Mouse (Mus musculus) lung, embryonic 15.5 days (tissue): Measurements from ENCODE around the gene Tmprss13. TPM values are rescaled to one million over a fixed set of nuclear protein-coding genes. Genes with fewer than 3 reads are reported as not detected.
A peak's percentile ranks its signal among the peaks of the same experiment; 100 is the strongest.

Experiments
- ATAC-seq: fragments of 200-750 bp; cut with Nextera tagmentation; 2 replicates; pipeline ENCODE4 v1.8.0; 2017; ENCODE audit warnings: moderate number of reproducible peaks, borderline replicate concordance; ENCODE audit not compliant: low FRiP score, low TSS enrichment; ENCODE audit errors: extremely low read depth
- H3K27ac ChIP-seq: fragments of 300-500 bp; sonication (generic); 2 replicates; pipeline ENCODE4 v1.5.1; 2015; ENCODE audit warnings: moderate library complexity, mild to moderate bottlenecking, inconsistent platforms
- H3K27me3 ChIP-seq: fragments of 300-500 bp; sonication (generic); 2 replicates; pipeline ENCODE4 v1.6.1; 2015; ENCODE audit warnings: inconsistent platforms
- H3K36me3 ChIP-seq: fragments of 300-500 bp; sonication (generic); 2 replicates; pipeline ENCODE4 v1.6.1; 2015; ENCODE audit warnings: inconsistent platforms
- H3K4me1 ChIP-seq: fragments of 300-500 bp; sonication (generic); 2 replicates; pipeline ENCODE4 v1.6.1; 2015; ENCODE audit warnings: inconsistent platforms
- H3K4me2 ChIP-seq: fragments of 300-500 bp; sonication (generic); 2 replicates; pipeline ENCODE4 v1.6.1; 2015; ENCODE audit warnings: inconsistent platforms, mild to moderate bottlenecking, moderate library complexity
- H3K4me3 ChIP-seq: fragments of 300-500 bp; sonication (generic); 2 replicates; pipeline ENCODE4 v1.5.1; 2015; ENCODE audit warnings: mild to moderate bottlenecking, inconsistent platforms
- H3K9ac ChIP-seq: fragments of 300-500 bp; sonication (generic); 2 replicates; pipeline ENCODE4 v1.6.1; 2015; ENCODE audit warnings: inconsistent platforms
- H3K9me3 ChIP-seq: fragments of 300-500 bp; sonication (generic); 2 replicates; pipeline ENCODE4 v1.6.1; 2016; ENCODE audit warnings: inconsistent platforms
- WGBS: fragments of 180-500 bp; shearing (Covaris S2); methylation state at CpG from one replicate; pipeline ENCODE4 v1.1.7; 2015; 5-methylcytosine and 5-hydroxymethylcytosine counted together
- polyA plus RNA-seq: library from polyadenylated mRNA; unstranded; fragments of >200 nt; fragmentation: Nextera tagmentation; extraction: Ambion mirVana; gene quantifications from 2 replicates; pipeline ENCODE4 v1.2.1, GENCODE M21; 2015

Gene Tmprss13
- polyA plus RNA-seq: 0.28 and 0.37 TPM in 2 replicates

- H3K4me1 ChIP-seq: peaks cover 13% of the 10 kb centered on the region
- no peak within 1 kb of the TSS for H3K9ac ChIP-seq
- no peaks in the 10 kb centered on the region for H3K36me3 ChIP-seq
- H3K4me3 ChIP-seq: no peak within 1 kb of the TSS
- no peaks in the 10 kb centered on the region; the same call in 1 of the 2 replicates for H3K27me3 ChIP-seq
- no peak within 1 kb of the TSS for H3K4me2 ChIP-seq
- H3K27ac ChIP-seq: no peak within 1 kb of the TSS
- no peak for ATAC-seq
- no peaks in the 10 kb centered on the region for H3K9me3 ChIP-seq
- WGBS: 14% methylated on average over 14 of the region's 14 CpGs
Measured at GRCm38 (mm10) chr9:45318855-45319254, at the start of gene Tmprss13. Gene Tmprss13 (plus strand): TSS chr9:45319100.

GRCm38 (mm10) chr9:45272213-45272612, 46.7 kb upstream of the Tmprss13 start:
- no peaks in the 10 kb centered on the region for H3K9me3 ChIP-seq
- no peak overlapping the region for H3K4me2 ChIP-seq
- peaks cover 32% of the 10 kb centered on the region for H3K27me3 ChIP-seq
- no peaks in the 10 kb centered on the region for H3K36me3 ChIP-seq
- 34% methylated on average over 5 of the region's 5 CpGs for WGBS
- no peak overlapping the region for H3K9ac ChIP-seq
- peaks cover 6% of the 10 kb centered on the region for H3K4me1 ChIP-seq
- no peak overlapping the region for H3K4me3 ChIP-seq
- ATAC-seq: no peak
- no peak overlapping the region for H3K27ac ChIP-seq

GRCm38 (mm10) chr9:45274218-45274617, 44.7 kb upstream of the Tmprss13 start:
- no peak overlapping the region for H3K9ac ChIP-seq
- no peaks in the 10 kb centered on the region for H3K9me3 ChIP-seq
- H3K36me3 ChIP-seq: no peaks in the 10 kb centered on the region
- 77% methylated on average over 4 of the region's 4 CpGs for WGBS
- no peak overlapping the region for H3K4me2 ChIP-seq
- peaks cover 12% of the 10 kb centered on the region for H3K27me3 ChIP-seq
- no peak for ATAC-seq
- no peaks in the 10 kb centered on the region for H3K4me1 ChIP-seq
- no peak overlapping the region for H3K4me3 ChIP-seq
- H3K27ac ChIP-seq: no peak overlapping the region

- 93% methylated on average over 2 of the region's 2 CpGs for WGBS
- Histone ChIP-seq H3K9ac (no peak overlapping the region), H3K36me3 (no peaks in the 10 kb centered on the region), H3K4me3 (no peak overlapping the region), H3K4me2 (no peak overlapping the region), H3K4me1 (no peaks in the 10 kb centered on the region), H3K27me3 (peaks cover 8% of the 10 kb centered on the region), H3K27ac (no peak overlapping the region), H3K9me3 (no peaks in the 10 kb centered on the region)
- no peak for ATAC-seq
Measured at GRCm38 (mm10) chr9:45274635-45275034, 44.3 kb upstream of the Tmprss13 start.

- ATAC-seq: no peak
- 40% methylated on average over 3 of the region's 3 CpGs for WGBS
- no peaks in the 10 kb centered on the region for H3K36me3 ChIP-seq
- H3K4me2 ChIP-seq: no peak overlapping the region
- no peaks in the 10 kb centered on the region for H3K9me3 ChIP-seq
- H3K27ac ChIP-seq: no peak overlapping the region
- no peaks in the 10 kb centered on the region for H3K27me3 ChIP-seq
- no peaks in the 10 kb centered on the region for H3K4me1 ChIP-seq
- no peak overlapping the region for H3K9ac ChIP-seq
- H3K4me3 ChIP-seq: no peak overlapping the region
Measured at GRCm38 (mm10) chr9:45280059-45280458, 38.8 kb upstream of the Tmprss13 start.

- H3K4me2 ChIP-seq: no peak overlapping the region
- 75% methylated on average over 3 of the region's 3 CpGs for WGBS
Measured at GRCm38 (mm10) chr9:45280891-45281290, 38.0 kb upstream of the Tmprss13 start.

GRCm38 (mm10) chr9:45282466-45282865, 36.4 kb upstream of the Tmprss13 start:
- H3K27me3 ChIP-seq: no peaks in the 10 kb centered on the region
- no peak overlapping the region for H3K27ac ChIP-seq
- ATAC-seq: no peak
- H3K9me3 ChIP-seq: no peaks in the 10 kb centered on the region
- no peaks in the 10 kb centered on the region for H3K4me1 ChIP-seq
- H3K36me3 ChIP-seq: no peaks in the 10 kb centered on the region
- no peak overlapping the region for H3K4me3 ChIP-seq
- 78% methylated on average over 5 of the region's 5 CpGs for WGBS
- no peak overlapping the region for H3K9ac ChIP-seq
- no peak overlapping the region for H3K4me2 ChIP-seq

More at GRCm38 (mm10) chr9:45280891-45281290, 38.0 kb upstream of the Tmprss13 start:
- no peak overlapping the region for H3K9ac ChIP-seq
- H3K9me3 ChIP-seq: no peaks in the 10 kb centered on the region
- no peaks in the 10 kb centered on the region for H3K36me3 ChIP-seq
- H3K4me3 ChIP-seq: no peak overlapping the region
- H3K27ac ChIP-seq: no peak overlapping the region
- no peak for ATAC-seq
- H3K4me1 ChIP-seq: no peaks in the 10 kb centered on the region
- no peaks in the 10 kb centered on the region for H3K27me3 ChIP-seq

- no peaks in the 10 kb centered on the region for H3K36me3 ChIP-seq
Measured at GRCm38 (mm10) chr9:45291481-45292168, 27.3 kb upstream of the Tmprss13 start.

GRCm38 (mm10) chr9:45294210-45295011, 24.5 kb upstream of the Tmprss13 start:
- 33% methylated on average over 10 of the region's 10 CpGs for WGBS
- no peak overlapping the region for H3K4me2 ChIP-seq

More at GRCm38 (mm10) chr9:45291481-45292168, 27.3 kb upstream of the Tmprss13 start:
- H3K9me3 ChIP-seq: no peaks in the 10 kb centered on the region
- no peak overlapping the region for H3K4me2 ChIP-seq
- ATAC-seq: no peak
- no peaks in the 10 kb centered on the region for H3K4me1 ChIP-seq
- no peak overlapping the region for H3K4me3 ChIP-seq
- WGBS: 80% methylated on average over 11 of the region's 11 CpGs
- no peak overlapping the region for H3K9ac ChIP-seq
- H3K27ac ChIP-seq: no peak overlapping the region
- H3K27me3 ChIP-seq: no peaks in the 10 kb centered on the region

GRCm38 (mm10) chr9:45299231-45300006, 19.5 kb upstream of the Tmprss13 start:
- no peak for ATAC-seq

More at GRCm38 (mm10) chr9:45294210-45295011, 24.5 kb upstream of the Tmprss13 start:
- no peaks in the 10 kb centered on the region for H3K9me3 ChIP-seq
- H3K4me3 ChIP-seq: no peak overlapping the region
- H3K36me3 ChIP-seq: no peaks in the 10 kb centered on the region
- no peak overlapping the region for H3K27ac ChIP-seq
- no peak overlapping the region for H3K9ac ChIP-seq
- no peak for ATAC-seq
- H3K4me1 ChIP-seq: no peaks in the 10 kb centered on the region
- no peaks in the 10 kb centered on the region for H3K27me3 ChIP-seq

GRCm38 (mm10) chr9:45300422-45301104, 18.3 kb upstream of the Tmprss13 start:
- Histone ChIP-seq H3K36me3 (no peaks in the 10 kb centered on the region), H3K27me3 (no peaks in the 10 kb centered on the region), H3K4me2 (peak overlapping the region; percentile 58), H3K4me3 (peak overlapping the region; percentile 32), H3K4me1 (peaks cover 6% of the 10 kb centered on the region; the same call in 1 of the 2 replicates), H3K9ac (no peak overlapping the region), H3K27ac (no peak overlapping the region), H3K9me3 (no peaks in the 10 kb centered on the region)
- ATAC-seq: peak; percentile 82
- WGBS: 8% methylated on average over 20 of the region's 20 CpGs

More at GRCm38 (mm10) chr9:45299231-45300006, 19.5 kb upstream of the Tmprss13 start:
- H3K36me3 ChIP-seq: no peaks in the 10 kb centered on the region
- H3K4me1 ChIP-seq: peaks cover 6% of the 10 kb centered on the region; the same call in 1 of the 2 replicates
- no peaks in the 10 kb centered on the region for H3K27me3 ChIP-seq
- no peaks in the 10 kb centered on the region for H3K9me3 ChIP-seq
- no peak overlapping the region for H3K27ac ChIP-seq
- 76% methylated on average over 11 of the region's 11 CpGs for WGBS
- no peak overlapping the region for H3K4me3 ChIP-seq
- H3K4me2 ChIP-seq: no peak overlapping the region
- H3K9ac ChIP-seq: no peak overlapping the region
